Mouse (Mus musculus) limb, embryonic 14.5 days (tissue): Measurements from ENCODE around the gene Olfr555. TPM values are rescaled to one million over a fixed set of nuclear protein-coding genes. Genes with fewer than 3 reads are reported as not detected.

Experiments
- ATAC-seq: fragments of 200-750 bp; cut with Nextera tagmentation; 2 replicates; pipeline ENCODE4 v1.8.0; 2017; ENCODE audit warnings: low read depth, moderate number of reproducible peaks, moderate TSS enrichment; ENCODE audit not compliant: low FRiP score
- DNase-seq: peaks from one replicate; pipeline ENCODE4 v3.0.0-alpha.2; 2015; ENCODE audit warnings: low spot score
- H3K27ac ChIP-seq: fragments of 300-500 bp; sonication (generic); replicated peaks from 2 replicates; pipeline ENCODE4 v1.5.1; 2014; ENCODE audit warnings: low read depth, mild to moderate bottlenecking, low read length, moderate library complexity, mixed read lengths
- H3K27me3 ChIP-seq: fragments of 300-500 bp; sonication (generic); 2 replicates; pipeline ENCODE4 v1.6.1; 2014; ENCODE audit warnings: low read length, mixed read lengths; ENCODE audit not compliant: control insufficient read depth, insufficient read depth
- H3K36me3 ChIP-seq: fragments of 300-500 bp; sonication (generic); 2 replicates; pipeline ENCODE4 v1.6.1; 2014; ENCODE audit warnings: mild to moderate bottlenecking, low read length, moderate library complexity, mixed read lengths; ENCODE audit not compliant: control insufficient read depth, insufficient read depth
- H3K4me1 ChIP-seq: fragments of 300-500 bp; sonication (generic); 2 replicates; pipeline ENCODE4 v1.6.1; 2014; ENCODE audit warnings: antibody characterized with exemption, low read length, mixed read lengths; ENCODE audit not compliant: control insufficient read depth, insufficient read depth
- H3K4me2 ChIP-seq: fragments of 300-500 bp; sonication (generic); replicated peaks from 2 replicates; pipeline ENCODE4 v1.6.1; 2014; ENCODE audit warnings: low read depth, mild to moderate bottlenecking, low read length, moderate library complexity; ENCODE audit not compliant: severe bottlenecking
- H3K4me3 ChIP-seq: fragments of 300-500 bp; sonication (generic); replicated peaks from 2 replicates; pipeline ENCODE4 v1.5.1; 2014; ENCODE audit warnings: low read length
- H3K9ac ChIP-seq: fragments of 300-500 bp; sonication (generic); 2 replicates; pipeline ENCODE4 v1.6.1; 2014; ENCODE audit warnings: mild to moderate bottlenecking, low read depth, low read length, moderate library complexity; ENCODE audit not compliant: severe bottlenecking
- H3K9me3 ChIP-seq: fragments of 300-500 bp; sonication (generic); 2 replicates; pipeline ENCODE4 v1.6.1; 2016; ENCODE audit warnings: low read length; ENCODE audit not compliant: control insufficient read depth
- POLR2A ChIP-seq: fragments of 200-500 bp; IDR thresholded peaks from 2 replicates; pipeline ENCODE4 v1.8.0; 2012; ENCODE audit warnings: inconsistent platforms, mild to moderate bottlenecking, moderate library complexity, borderline replicate concordance; ENCODE audit not compliant: insufficient read depth, insufficient read length; ENCODE audit errors: extremely low read depth
- WGBS: fragments of 180-500 bp; shearing (Covaris S2); extraction: QIAGEN DNeasy Blood & Tissue Kit; methylation state at CpG from one replicate; pipeline ENCODE4 v1.1.7; 2014; 5-methylcytosine and 5-hydroxymethylcytosine counted together
- polyA plus RNA-seq, 2 experiments: library from polyadenylated mRNA; depleted of rRNA in 1 of 2; stranded (reverse) in 1 of 2; unstranded in 1 of 2; fragments of >200 nt; fragmentation: Nextera tagmentation in 1 of 2; extraction: Ambion mirVana in 1 of 2; gene quantifications; 2 replicates each; pipeline versions ENCODE4 v1.2.1 to v1.2.3; 2012 to 2014

The Olfr555 gene
- polyA plus RNA-seq, 2 experiments, result not detected

- ATAC-seq (no peak), DNase-seq (no peak)
- no peaks in the 10 kb centered on the region for H3K9me3 ChIP-seq
- no peaks in the 10 kb centered on the region for H3K27me3 ChIP-seq
- no peak within 1 kb of the TSS for H3K4me2 ChIP-seq
- no peak within 1 kb of the TSS for H3K4me3 ChIP-seq
- no peak within 1 kb of the TSS for H3K27ac ChIP-seq
- no peak for TF ChIP-seq POLR2A
- H3K9ac ChIP-seq, result no peak within 1 kb of the TSS
- 65% methylated on average over 3 of the region's 3 CpGs for WGBS
- no peaks in the 10 kb centered on the region for H3K4me1 ChIP-seq
- no peaks in the 10 kb centered on the region for H3K36me3 ChIP-seq
Measured at GRCm38 (mm10) chr7:102664599-102664998, 6.0 kb downstream of the Olfr555 start, which contains the start of gene Olfr556. Olfr556 (plus strand) TSS chr7:102664899.

- Histone ChIP-seq H3K36me3 (no peaks in the 10 kb centered on the region), H3K9ac (no peak overlapping the region), H3K9me3 (no peaks in the 10 kb centered on the region), H3K4me1 (no peaks in the 10 kb centered on the region), H3K4me3 (no peak overlapping the region), H3K4me2 (no peak overlapping the region), H3K27me3 (no peaks in the 10 kb centered on the region), H3K27ac (no peak overlapping the region)
- 30% methylated on average over 2 of the region's 2 CpGs for WGBS
- ATAC-seq, result no peak
- no peak for TF ChIP-seq POLR2A
- DNase-seq, result peak; percentile 17
Measured at GRCm38 (mm10) chr7:102665378-102665777, 6.8 kb downstream of the Olfr555 start.

GRCm38 (mm10) chr7:102676225-102676624 lies 17.6 kb downstream of the Olfr555 start:
- Histone ChIP-seq H3K4me3 (no peak overlapping the region), H3K36me3 (0 out of 2 replicates have a peak, but pooled peaks cover 3% of the 10 kb centered on the region), H3K9ac (no peak overlapping the region), H3K27ac (no peak overlapping the region), H3K9me3 (no peaks in the 10 kb centered on the region), H3K27me3 (no peaks in the 10 kb centered on the region), H3K4me2 (no peak overlapping the region), H3K4me1 (no peaks in the 10 kb centered on the region)
- no peak for DNase-seq
- WGBS, result 82% methylated on average over 2 of the region's 2 CpGs
- TF ChIP-seq POLR2A, result no peak
- ATAC-seq, result no peak

GRCm38 (mm10) chr7:102681916-102682315 lies 23.3 kb downstream of the Olfr555 start:
- H3K9ac ChIP-seq, result no peak overlapping the region
- 0 out of 2 replicates have a peak, but pooled peaks cover 3% of the 10 kb centered on the region for H3K36me3 ChIP-seq
- no peak for DNase-seq
- no peak overlapping the region for H3K4me3 ChIP-seq
- no peaks in the 10 kb centered on the region for H3K9me3 ChIP-seq
- no peak for TF ChIP-seq POLR2A
- no peak overlapping the region for H3K4me2 ChIP-seq
- H3K4me1 ChIP-seq, result no peaks in the 10 kb centered on the region
- ATAC-seq, result no peak
- H3K27me3 ChIP-seq, result no peaks in the 10 kb centered on the region
- H3K27ac ChIP-seq, result no peak overlapping the region
- 83% methylated on average over 1 of the region's 1 CpGs for WGBS

- Histone ChIP-seq H3K36me3 (no peaks in the 10 kb centered on the region), H3K27ac (peak within 1 kb of the TSS; percentile 74), H3K27me3 (no peaks in the 10 kb centered on the region), H3K9ac (peak within 1 kb of the TSS; percentile 68), H3K9me3 (no peaks in the 10 kb centered on the region), H3K4me2 (peak within 1 kb of the TSS; percentile 57), H3K4me3 (peak within 1 kb of the TSS; percentile 57), H3K4me1 (no peaks in the 10 kb centered on the region)
- TF ChIP-seq POLR2A, result peak; percentile 45; the same call in 1 of the 2 replicates
- peak; percentile 100 for ATAC-seq
- WGBS, result under 1% methylated on average over 38 of the region's 40 CpGs
- DNase-seq, result peak; percentile 94
Measured at GRCm38 (mm10) chr7:102686944-102687501, 28.4 kb downstream of the Olfr555 start, which contains the start of gene Trim68. Trim68 (minus strand) TSS chr7:102687327.
